Mouse (Mus musculus): ENCODE measurements at regions not wholly inside any gene's neighbourhood (a gene's known extent, or its start where the extent isn't known, plus 50 kb on each side); places are given as distances from the start of the nearest gene placed in this dataset.

- in situ Hi-C loops (cut with MboI, MseI), result no loop called here
Measured at GRCm38 (mm10) chr17:75895436-75895835, 343.7 kb upstream of the Fam98a start.

- in situ Hi-C loops (cut with MboI, MseI), result no loop called here
Measured at GRCm38 (mm10) chr17:75894934-75895333, 343.2 kb upstream of the Fam98a start.

GRCm38 (mm10) chr17:75893559-75893958, 341.8 kb upstream of the Fam98a start:
- in situ Hi-C loops (cut with MboI, MseI), result no loop called here

- in situ Hi-C loops (cut with MboI, MseI), result no loop called here
Measured at GRCm38 (mm10) chr17:75892156-75892555, 340.4 kb upstream of the Fam98a start.

- in situ Hi-C loops (cut with MboI, MseI), result no loop called here
Measured at GRCm38 (mm10) chr17:75891564-75891963, 339.8 kb upstream of the Fam98a start.

- in situ Hi-C loops (cut with MboI, MseI), result no loop called here
Measured at GRCm38 (mm10) chr17:75877848-75878247, 326.1 kb upstream of the Fam98a start.

GRCm38 (mm10) chr17:75876895-75877294, 325.1 kb upstream of the Fam98a start:
- in situ Hi-C loops (cut with MboI, MseI), result no loop called here

- in situ Hi-C loops (cut with MboI, MseI), result no loop called here
Measured at GRCm38 (mm10) chr17:75874535-75874934, 322.8 kb upstream of the Fam98a start.

- in situ Hi-C loops (cut with MboI, MseI), result no loop called here
Measured at GRCm38 (mm10) chr17:75870492-75870891, 318.7 kb upstream of the Fam98a start.

- in situ Hi-C loops (cut with MboI, MseI), result no loop called here
Measured at GRCm38 (mm10) chr17:75857015-75857414, 305.3 kb upstream of the Fam98a start.

- in situ Hi-C loops (cut with MboI, MseI), result no loop called here
Measured at GRCm38 (mm10) chr17:75815997-75816626, 264.4 kb upstream of the Fam98a start.

- in situ Hi-C loops (cut with MboI, MseI), result no loop called here
Measured at GRCm38 (mm10) chr17:75812163-75812562, 260.4 kb upstream of the Fam98a start.

GRCm38 (mm10) chr17:75808524-75809326, 257.0 kb upstream of the Fam98a start:
- in situ Hi-C loops (cut with MboI, MseI), result no loop called here

- in situ Hi-C loops (cut with MboI, MseI), result no loop called here
Measured at GRCm38 (mm10) chr17:75808025-75808424, 256.3 kb upstream of the Fam98a start.

- in situ Hi-C loops (cut with MboI, MseI), result no loop called here
Measured at GRCm38 (mm10) chr17:75804358-75804757, 252.6 kb upstream of the Fam98a start.

GRCm38 (mm10) chr17:75796380-75796779, 244.6 kb upstream of the Fam98a start:
- in situ Hi-C loops (cut with MboI, MseI), result no loop called here

GRCm38 (mm10) chr17:75795772-75796171, 244.0 kb upstream of the Fam98a start:
- in situ Hi-C loops (cut with MboI, MseI), result no loop called here

GRCm38 (mm10) chr17:75779770-75780169, 228.0 kb upstream of the Fam98a start:
- in situ Hi-C loops (cut with MboI, MseI), result no loop called here

- in situ Hi-C loops (cut with MboI, MseI), result no loop called here
Measured at GRCm38 (mm10) chr17:75776611-75777010, 224.9 kb upstream of the Fam98a start.

- in situ Hi-C loops (cut with MboI, MseI), result no loop called here
Measured at GRCm38 (mm10) chr17:75775518-75775917, 223.8 kb upstream of the Fam98a start.

GRCm38 (mm10) chr17:75772861-75773260, 221.1 kb upstream of the Fam98a start:
- in situ Hi-C loops (cut with MboI, MseI), result no loop called here

- in situ Hi-C loops (cut with MboI, MseI), result no loop called here
Measured at GRCm38 (mm10) chr17:75768654-75769053, 216.9 kb upstream of the Fam98a start.

GRCm38 (mm10) chr17:75763391-75763790, 211.6 kb upstream of the Fam98a start:
- in situ Hi-C loops (cut with MboI, MseI), result no loop called here

All from T-helper 2 cell (primary cell).